Mouse (Mus musculus): ENCODE data around the gene Tmem267. TPM values are rescaled to one million over a fixed set of nuclear protein-coding genes. Genes with fewer than 3 reads are reported as not detected.

Gene Tmem267
- polyA plus RNA-seq, 1 experiment from 2014 or later, result 1.0 TPM

DNA sequence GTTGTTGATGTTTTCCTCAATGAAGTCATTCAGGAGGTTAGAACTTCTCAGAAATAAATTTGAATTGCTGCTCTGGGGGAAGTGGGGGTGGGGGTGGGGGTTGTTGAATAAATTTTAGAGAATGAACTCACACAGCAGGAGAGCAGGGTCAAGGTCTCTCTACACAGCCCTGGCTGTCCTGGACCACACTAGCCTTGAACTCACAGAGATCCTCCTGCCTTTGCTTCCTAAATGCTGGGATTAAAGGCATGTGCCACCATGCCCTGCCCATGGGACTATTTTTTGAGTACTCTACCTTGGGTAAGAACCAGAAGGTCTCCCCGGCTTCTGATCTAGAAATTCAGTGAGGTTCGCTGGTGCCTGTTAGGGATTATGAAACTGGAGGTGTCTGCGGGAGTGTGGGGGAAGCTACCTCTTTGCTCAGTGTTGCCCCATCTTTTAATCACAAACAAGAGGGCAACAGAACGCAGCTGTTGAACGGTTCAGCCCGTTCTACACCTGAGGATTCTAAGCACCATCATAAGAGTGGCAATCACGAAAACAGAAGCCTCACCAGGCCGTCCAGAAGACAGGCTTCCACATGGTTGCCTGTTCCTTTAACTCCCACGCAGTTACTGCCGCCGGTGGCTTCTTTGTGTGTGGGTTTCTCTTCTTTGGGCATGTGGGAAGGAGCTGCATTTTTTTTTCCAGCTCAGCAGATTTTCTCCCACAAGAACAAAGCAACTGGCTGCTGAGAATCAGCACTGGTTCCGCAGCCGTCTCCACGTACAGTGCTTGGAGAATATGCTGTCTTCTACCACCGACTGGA lies 161.3 kb downstream of the Tmem267 start:
- WGBS, result 63% methylated on average over 15 of the region's 15 CpGs
- H3K4me2 ChIP-seq, result no peak overlapping the region
- H3K9me3 ChIP-seq (ENCODE audit: control insufficient read depth, low read length), result no peaks in the 10 kb centered on the region
- H3K9ac ChIP-seq (ENCODE audit: low read depth, low read length), result no peak overlapping the region
- H3K27me3 ChIP-seq (replicated peaks; ENCODE audit: control insufficient read depth, insufficient read depth, low read length), result no peaks in the 10 kb centered on the region
- H3K27ac ChIP-seq (ENCODE audit: low read depth, low read length), result no peak overlapping the region
- no peak for DNase-seq (ENCODE audit: low spot score)
- H3K4me1 ChIP-seq (replicated peaks; ENCODE audit: control insufficient read depth, insufficient read depth, low read length), result no peaks in the 10 kb centered on the region
- ATAC-seq (replicated peaks; ENCODE audit: low FRiP score), result no peak
- H3K4me3 ChIP-seq (ENCODE audit: low read depth, low read length), result no peak overlapping the region
- H3K36me3 ChIP-seq (ENCODE audit: control insufficient read depth, insufficient read depth, low read length), result no peaks in the 10 kb centered on the region

DNA sequence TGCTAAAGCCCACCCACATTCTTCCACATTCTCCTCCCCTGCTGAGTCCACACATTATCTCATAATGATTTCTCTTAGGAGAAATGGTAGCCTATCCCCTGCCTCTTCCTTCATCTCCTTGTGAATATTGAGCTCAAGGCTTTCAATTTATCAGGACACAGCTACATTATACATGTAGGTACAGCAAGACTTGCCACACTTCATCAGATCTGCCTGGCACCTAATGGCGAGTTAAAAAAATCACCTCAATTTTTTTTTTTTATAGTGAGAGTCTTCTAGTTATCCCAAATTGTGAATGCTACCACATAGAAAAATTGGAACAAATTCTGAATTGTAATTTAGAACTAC lies 161.8 kb downstream of the Tmem267 start:
- Histone ChIP-seq H3K27ac (ENCODE audit: low read depth, low read length) (no peak overlapping the region), H3K9ac (ENCODE audit: low read depth, low read length) (no peak overlapping the region), H3K4me2 (no peak overlapping the region), H3K36me3 (ENCODE audit: control insufficient read depth, insufficient read depth, low read length) (no peaks in the 10 kb centered on the region), H3K27me3 (replicated peaks; ENCODE audit: control insufficient read depth, insufficient read depth, low read length) (no peaks in the 10 kb centered on the region), H3K9me3 (ENCODE audit: control insufficient read depth, low read length) (no peaks in the 10 kb centered on the region), H3K4me1 (replicated peaks; ENCODE audit: control insufficient read depth, insufficient read depth, low read length) (no peaks in the 10 kb centered on the region), H3K4me3 (ENCODE audit: low read depth, low read length) (no peak overlapping the region)
- ATAC-seq (replicated peaks; ENCODE audit: low FRiP score), result no peak
- DNase-seq (ENCODE audit: low spot score), result no peak
- WGBS, result 67% methylated on average over 1 of the region's 1 CpGs

DNA sequence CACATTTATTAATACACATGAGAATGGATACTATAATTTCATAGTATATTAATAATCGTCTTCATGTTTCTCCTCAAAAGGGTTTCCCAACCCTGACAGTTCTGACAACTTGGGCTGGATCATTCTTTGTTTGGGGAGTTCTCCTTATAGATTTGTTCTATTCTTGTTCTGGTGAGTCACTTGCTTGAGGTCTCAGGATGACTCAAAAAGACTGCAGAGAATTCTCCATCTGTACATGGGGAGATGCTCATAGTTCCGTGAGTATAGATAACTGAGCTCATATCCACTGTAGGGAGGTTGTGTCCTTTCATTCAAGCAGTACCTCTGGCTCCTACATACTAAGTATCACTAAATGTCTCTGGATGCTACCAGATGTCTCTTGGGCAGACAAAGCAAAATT lies 166.9 kb downstream of the Tmem267 start:
- no peak for ATAC-seq (replicated peaks; ENCODE audit: low FRiP score)
- H3K9ac ChIP-seq (ENCODE audit: low read depth, low read length), result no peak overlapping the region
- H3K27me3 ChIP-seq (replicated peaks; ENCODE audit: control insufficient read depth, insufficient read depth, low read length), result no peaks in the 10 kb centered on the region
- no peak overlapping the region for H3K4me3 ChIP-seq (ENCODE audit: low read depth, low read length)
- no peaks in the 10 kb centered on the region for H3K4me1 ChIP-seq (replicated peaks; ENCODE audit: control insufficient read depth, insufficient read depth, low read length)
- no peak overlapping the region for H3K27ac ChIP-seq (ENCODE audit: low read depth, low read length)
- no peak overlapping the region for H3K4me2 ChIP-seq
- DNase-seq (ENCODE audit: low spot score), result no peak
- H3K36me3 ChIP-seq (ENCODE audit: control insufficient read depth, insufficient read depth, low read length), result no peaks in the 10 kb centered on the region
- no peaks in the 10 kb centered on the region for H3K9me3 ChIP-seq (ENCODE audit: control insufficient read depth, low read length)
- WGBS, result 79% methylated on average over 2 of the region's 2 CpGs

DNA sequence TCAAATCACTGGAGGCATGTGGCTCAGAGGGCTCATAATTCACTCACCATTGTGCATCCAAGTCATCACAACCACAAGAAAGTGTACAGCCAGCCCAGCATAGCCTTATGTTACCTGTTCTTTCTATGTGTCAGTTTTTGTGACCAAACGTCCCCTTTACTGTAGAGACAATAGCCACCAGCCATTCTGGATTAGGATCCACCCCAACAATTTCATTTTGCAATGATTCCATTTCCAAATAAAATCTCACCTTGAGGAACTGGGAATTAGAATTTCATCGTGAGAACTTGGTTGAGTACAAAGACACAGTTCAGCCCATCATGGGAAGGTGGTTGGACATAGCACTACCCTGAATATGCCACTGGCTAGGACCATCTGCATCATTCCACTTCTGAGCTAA lies 168.4 kb downstream of the Tmem267 start:
- no peak for DNase-seq (ENCODE audit: low spot score)
- Histone ChIP-seq H3K9me3 (ENCODE audit: control insufficient read depth, low read length) (no peaks in the 10 kb centered on the region), H3K4me3 (ENCODE audit: low read depth, low read length) (no peak overlapping the region), H3K27me3 (replicated peaks; ENCODE audit: control insufficient read depth, insufficient read depth, low read length) (no peaks in the 10 kb centered on the region), H3K4me1 (replicated peaks; ENCODE audit: control insufficient read depth, insufficient read depth, low read length) (no peaks in the 10 kb centered on the region), H3K4me2 (no peak overlapping the region), H3K36me3 (ENCODE audit: control insufficient read depth, insufficient read depth, low read length) (no peaks in the 10 kb centered on the region), H3K27ac (ENCODE audit: low read depth, low read length) (no peak overlapping the region), H3K9ac (ENCODE audit: low read depth, low read length) (no peak overlapping the region)
- no peak for ATAC-seq (replicated peaks; ENCODE audit: low FRiP score)
- WGBS, result 63% methylated on average over 2 of the region's 2 CpGs

DNA sequence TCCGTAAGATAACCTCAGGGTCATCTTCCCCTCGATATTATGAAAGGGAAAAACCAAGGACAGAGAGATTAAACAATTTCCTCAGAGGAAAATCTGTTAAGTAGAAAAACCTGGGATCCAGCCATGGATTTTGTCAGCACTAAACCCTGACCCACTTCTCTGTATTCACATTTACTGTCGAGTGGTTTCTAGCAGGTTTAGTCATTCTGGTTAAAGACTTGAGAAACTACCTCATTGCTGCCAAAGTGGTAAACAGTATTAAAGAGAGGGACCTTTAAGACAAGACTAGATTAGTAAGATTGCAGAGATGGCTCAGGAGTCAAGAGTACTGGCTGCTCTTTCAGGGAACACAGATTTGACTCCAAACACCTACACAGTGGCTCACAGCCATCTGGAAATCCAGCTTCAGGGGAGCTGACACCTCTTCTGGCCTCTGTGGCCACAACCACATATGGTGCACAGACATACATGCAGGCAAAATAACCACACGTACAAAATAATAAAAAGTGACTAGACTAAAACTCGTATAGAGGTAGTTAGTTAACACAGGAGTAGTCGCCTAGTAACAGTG lies 169.1 kb downstream of the Tmem267 start:
- 72% methylated on average over 6 of the region's 6 CpGs for WGBS
- DNase-seq (ENCODE audit: low spot score) (no peak), ATAC-seq (replicated peaks; ENCODE audit: low FRiP score) (no peak)
- no peak overlapping the region for H3K27ac ChIP-seq (ENCODE audit: low read depth, low read length)
- no peaks in the 10 kb centered on the region for H3K4me1 ChIP-seq (replicated peaks; ENCODE audit: control insufficient read depth, insufficient read depth, low read length)
- no peaks in the 10 kb centered on the region for H3K9me3 ChIP-seq (ENCODE audit: control insufficient read depth, low read length)
- H3K36me3 ChIP-seq (ENCODE audit: control insufficient read depth, insufficient read depth, low read length), result no peaks in the 10 kb centered on the region
- no peak overlapping the region for H3K4me3 ChIP-seq (ENCODE audit: low read depth, low read length)
- no peak overlapping the region for H3K9ac ChIP-seq (ENCODE audit: low read depth, low read length)
- no peak overlapping the region for H3K4me2 ChIP-seq
- H3K27me3 ChIP-seq (replicated peaks; ENCODE audit: control insufficient read depth, insufficient read depth, low read length), result no peaks in the 10 kb centered on the region

Other genes starting within 250 kb of the Tmem267 start
- gene Paip1, start 59.4 kb upstream of the Tmem267 start, polyA plus RNA-seq (2014; fragmentation: Nextera tagmentation; extraction: Ambion mirVana), result 43.9 and 44.1 TPM in 2 replicates
- gene 4833420G17Rik, start 25.3 kb upstream of the Tmem267 start, polyA plus RNA-seq (2014; fragmentation: Nextera tagmentation; extraction: Ambion mirVana), result 40.3 and 40.5 TPM in 2 replicates
- 0.48 and 0.56 TPM in 2 replicates for gene 3110070M22Rik, start 344 bp downstream of the Tmem267 start, polyA plus RNA-seq (2014; fragmentation: Nextera tagmentation; extraction: Ambion mirVana)
- gene Ccl28, start 135.8 kb downstream of the Tmem267 start, polyA plus RNA-seq (2014; fragmentation: Nextera tagmentation; extraction: Ambion mirVana), result 0.05 TPM in 1 of 2 replicates, not detected in the other
- gene Hmgcs1, start 202.3 kb downstream of the Tmem267 start, polyA plus RNA-seq (2014; fragmentation: Nextera tagmentation; extraction: Ambion mirVana), result 119 and 136 TPM in 2 replicates

All from liver, embryonic 11.5 days (tissue).